Mouse (Mus musculus): ENCODE measurements at regions not wholly inside any gene's neighbourhood (a gene's known extent, or its start where the extent isn't known, plus 50 kb on each side); places are given as distances from the start of the nearest gene placed in this dataset.

- DNase-seq (ENCODE audit: low spot score in 2 of 2) = peak; percentile 58 to 62
Measured at GRCm38 (mm10) chr13:44231868-44232715, 447.5 kb downstream of the Cd83 start.

GRCm38 (mm10) chr13:44232716-44233051 lies 448.1 kb downstream of the Cd83 start:
- DNase-seq (ENCODE audit: low spot score in 2 of 2) = no peak

DNA sequence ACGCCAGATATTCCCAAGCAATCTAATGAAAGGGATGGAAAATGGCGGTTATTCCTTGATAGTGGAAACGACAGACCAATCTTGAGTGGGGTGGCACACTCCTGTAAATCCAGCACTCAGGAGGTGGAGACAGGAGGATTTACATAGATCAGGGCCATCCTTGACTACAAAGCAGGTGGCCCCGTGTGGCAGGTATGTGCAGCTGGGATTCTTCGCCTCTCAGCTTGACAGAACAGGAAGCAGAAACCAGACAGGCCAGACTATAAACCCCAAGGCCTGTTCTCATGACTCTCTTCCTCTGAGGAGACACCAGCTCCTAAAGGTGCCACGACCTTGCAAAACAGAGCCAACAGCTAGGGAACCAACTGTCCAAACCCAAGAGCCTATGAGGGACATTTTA lies 449.7 kb downstream of the Cd83 start:
- DNase-seq (ENCODE audit: low spot score in 2 of 2) = no peak

DNA sequence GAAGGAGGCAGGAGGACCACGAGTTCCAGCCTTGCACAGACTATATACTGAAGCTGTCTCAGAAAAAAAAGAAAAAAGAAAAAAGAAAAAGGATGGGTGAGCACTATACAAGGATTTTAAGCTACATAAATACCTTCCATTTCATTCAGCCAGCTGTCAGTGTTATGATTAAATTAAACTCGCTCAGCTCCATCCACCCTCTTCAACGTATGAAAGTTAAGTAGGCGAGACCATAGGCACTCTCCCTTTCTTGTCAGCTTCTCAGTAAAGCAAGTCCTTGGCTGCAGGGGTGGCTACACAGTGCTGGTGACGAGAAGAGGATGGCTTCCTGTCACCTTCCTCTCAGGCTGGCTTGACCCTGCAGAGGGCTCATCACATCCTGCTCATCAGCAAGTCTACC lies 450.7 kb downstream of the Cd83 start:
- DNase-seq (ENCODE audit: low spot score in 2 of 2) = no peak

DNA sequence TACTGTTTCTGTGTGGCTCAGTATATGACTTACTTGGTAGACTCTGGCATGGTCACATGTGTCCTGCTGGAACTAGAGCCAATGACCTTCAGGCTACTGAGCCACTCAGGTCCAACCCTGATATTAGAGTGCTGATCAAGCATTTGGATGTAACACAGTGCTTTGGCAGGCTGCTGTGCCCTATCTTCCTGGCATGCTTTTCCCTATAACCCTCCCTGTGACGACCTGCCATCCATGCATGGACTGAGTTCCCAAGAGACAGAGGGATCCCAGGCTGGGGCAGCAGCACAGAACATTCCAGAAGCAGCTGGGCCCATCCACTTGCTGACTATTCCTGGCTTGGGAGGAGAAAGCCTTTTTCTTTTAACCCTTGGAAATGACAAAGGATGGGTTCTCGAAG lies 451.4 kb downstream of the Cd83 start:
- DNase-seq (ENCODE audit: low spot score in 2 of 2) = no peak

- DNase-seq (ENCODE audit: low spot score in 2 of 2) = peak; percentile 41 to 55
Measured at GRCm38 (mm10) chr13:44238308-44238707, 453.7 kb downstream of the Cd83 start.

GRCm38 (mm10) chr13:44243211-44243610 lies 458.6 kb downstream of the Cd83 start:
- no peak for DNase-seq (ENCODE audit: low spot score in 2 of 2)

- DNase-seq (ENCODE audit: low spot score in 2 of 2) = no peak
Measured at GRCm38 (mm10) chr13:44246714-44247251, 462.2 kb downstream of the Cd83 start.

GRCm38 (mm10) chr13:44247861-44248260 lies 463.3 kb downstream of the Cd83 start:
- no peak for DNase-seq (ENCODE audit: low spot score in 2 of 2)

DNA sequence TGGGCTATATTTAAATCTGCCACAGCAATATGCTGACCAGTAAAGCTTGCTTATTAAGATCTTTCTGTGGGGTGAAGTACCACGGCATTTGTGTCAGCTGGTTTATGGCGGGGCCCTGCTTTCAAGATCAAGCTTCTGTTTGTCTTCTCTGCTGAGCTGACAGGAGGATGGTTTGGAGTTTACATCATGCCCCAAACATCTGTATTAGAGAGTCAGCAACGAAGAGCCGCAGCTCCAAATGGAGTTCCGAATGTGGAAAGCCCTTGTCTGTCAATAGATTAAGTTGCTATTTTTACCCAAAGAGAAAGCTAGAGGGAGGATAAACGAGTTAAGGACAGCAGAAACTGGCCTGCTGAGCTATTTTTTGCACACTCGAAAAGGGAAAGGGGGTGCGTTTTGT lies 463.8 kb downstream of the Cd83 start:
- no peak for DNase-seq (ENCODE audit: low spot score in 2 of 2)

DNA sequence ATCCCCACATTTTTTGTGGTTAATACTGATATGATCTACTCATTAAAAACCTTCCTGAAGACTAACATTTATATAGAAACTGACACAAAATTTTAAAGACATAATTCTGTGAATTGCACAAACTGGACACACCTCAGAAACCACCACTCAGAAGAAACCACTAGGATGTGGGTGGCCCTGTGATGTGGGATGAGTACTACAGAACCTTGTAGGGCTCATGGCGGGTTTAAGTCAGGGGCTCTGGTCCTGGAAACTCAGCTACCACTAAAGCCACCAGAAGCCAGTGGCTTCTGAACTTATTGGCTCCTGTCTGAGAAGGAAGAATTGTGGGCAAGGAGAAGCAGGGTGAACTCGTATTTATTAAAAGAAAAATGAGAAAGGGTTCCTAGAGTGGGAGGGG lies 464.5 kb downstream of the Cd83 start:
- DNase-seq (ENCODE audit: low spot score in 2 of 2) = no peak

- no peak for DNase-seq (ENCODE audit: low spot score in 2 of 2)
Measured at GRCm38 (mm10) chr13:44250474-44251201, 466.1 kb downstream of the Cd83 start.

GRCm38 (mm10) chr13:44251503-44251902 lies 466.9 kb downstream of the Cd83 start:
- DNase-seq (ENCODE audit: low spot score in 2 of 2) = no peak

DNA sequence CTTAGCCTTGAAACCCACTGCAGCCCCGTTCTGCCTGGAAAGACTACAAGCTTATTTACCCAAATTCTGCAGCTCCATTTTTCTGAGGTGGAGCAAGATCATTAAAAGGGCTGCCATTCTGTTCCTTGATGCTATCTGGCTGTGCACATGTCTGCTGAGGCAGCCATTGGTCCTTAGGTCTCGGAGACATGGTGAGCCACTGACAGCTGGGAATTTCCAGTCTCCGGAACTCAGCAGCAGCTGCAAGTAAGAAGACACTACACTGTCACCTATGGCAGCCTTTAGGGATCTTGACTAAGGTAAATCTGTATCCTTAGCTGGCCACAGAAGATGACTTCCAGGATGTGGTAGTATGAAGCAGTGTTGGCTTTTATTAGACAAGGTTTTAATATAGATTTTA lies 467.9 kb downstream of the Cd83 start:
- DNase-seq (ENCODE audit: low spot score in 2 of 2) = no peak

- DNase-seq (ENCODE audit: low spot score in 2 of 2) = no peak
Measured at GRCm38 (mm10) chr13:44258422-44258821, 470.9 kb upstream of the Jarid2 start.

- no peak for DNase-seq (ENCODE audit: low spot score in 2 of 2)
Measured at GRCm38 (mm10) chr13:44260039-44260438, 469.2 kb upstream of the Jarid2 start.

GRCm38 (mm10) chr13:44260637-44261333 lies 468.5 kb upstream of the Jarid2 start:
- peak in 1 of 2 experiments; percentile 31 for DNase-seq (ENCODE audit: low spot score in 2 of 2)

DNA sequence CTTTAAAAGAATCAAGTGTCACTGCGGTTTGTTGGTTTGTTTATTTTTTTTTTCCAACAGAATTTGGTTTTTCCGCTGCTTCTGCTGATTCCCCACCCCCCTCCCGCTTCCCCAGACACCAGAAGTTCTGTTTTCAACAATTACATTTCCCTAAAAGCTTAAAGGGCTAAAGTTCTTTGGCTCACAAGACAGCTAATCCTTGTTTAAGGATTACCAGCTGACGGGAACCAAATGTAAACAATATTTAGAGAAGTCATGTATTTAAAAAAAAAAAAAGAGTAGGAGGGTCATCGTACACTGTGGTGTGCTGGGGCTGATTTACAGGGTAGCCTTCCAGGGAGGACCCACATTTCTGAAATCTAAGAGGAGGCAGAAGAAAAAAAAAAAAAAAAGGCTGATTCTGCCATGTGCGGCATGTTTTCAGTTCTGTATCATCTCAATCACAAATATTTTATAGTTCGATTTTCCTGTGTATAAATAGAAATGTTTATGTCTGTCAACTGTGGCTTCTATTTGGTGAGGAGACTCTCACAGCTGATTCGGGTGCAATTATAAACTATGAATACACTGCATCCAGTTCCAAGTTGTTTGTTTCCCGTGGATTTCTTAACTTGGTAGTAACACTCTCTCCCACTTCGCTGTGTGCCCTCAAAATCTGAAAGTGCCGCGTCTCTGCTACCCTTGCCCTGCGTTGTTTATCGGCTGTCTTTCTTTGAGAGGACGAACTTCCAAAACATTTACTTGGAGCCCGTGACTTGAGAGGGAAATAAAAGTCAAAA lies 456.3 kb upstream of the Jarid2 start:
- no peak for DNase-seq (ENCODE audit: low spot score in 2 of 2)

- DNase-seq (ENCODE audit: low spot score in 2 of 2) = no peak
Measured at GRCm38 (mm10) chr13:44277952-44278351, 451.3 kb upstream of the Jarid2 start.

GRCm38 (mm10) chr13:44279036-44279435 lies 450.2 kb upstream of the Jarid2 start:
- no peak for DNase-seq (ENCODE audit: low spot score in 2 of 2)

DNA sequence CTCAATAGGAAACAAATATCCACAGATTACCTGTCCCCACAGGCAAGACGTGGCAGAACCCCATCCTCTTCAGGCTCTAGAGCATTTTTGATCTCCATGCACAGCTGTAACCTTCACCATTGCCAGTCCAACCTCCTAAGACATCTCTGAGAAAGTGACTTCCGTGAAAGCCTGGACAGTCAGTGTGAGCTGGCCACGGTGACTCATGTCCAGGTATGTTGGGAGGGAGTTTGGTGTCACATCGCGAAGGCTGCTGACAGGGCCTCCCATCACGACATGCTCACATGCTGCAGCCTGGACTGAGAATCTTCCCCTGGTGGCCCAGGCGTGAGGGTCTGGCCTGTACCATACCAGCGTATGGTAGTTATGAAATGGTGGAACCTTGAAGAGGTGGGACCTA lies 449.0 kb upstream of the Jarid2 start:
- DNase-seq (ENCODE audit: low spot score in 2 of 2) = no peak

Measured in layer of hippocampus, postnatal 10 days (tissue).